Mouse (Mus musculus) myocyte (in vitro differentiated cells): ENCODE results near the gene Bcl2l1.

ENCODE experiments used
- E2F4 ChIP-seq: IDR thresholded peaks from one replicate; pipeline ENCODE4 v1.6.1; 2011; ENCODE audit warnings: mild to moderate bottlenecking, control low read depth, moderate library complexity; ENCODE audit not compliant: insufficient read depth
- MAX ChIP-seq: IDR thresholded peaks from one replicate; pipeline ENCODE4 v1.6.1; 2011; ENCODE audit warnings: low read depth, mild to moderate bottlenecking, control low read depth
- MYOD1 ChIP-seq, 3 experiments: IDR thresholded peaks; one replicate each; pipeline ENCODE4 v1.6.1; 2011; ENCODE audit warnings: control low read depth in 2 of 3, low read depth in 2 of 3, mild to moderate bottlenecking in 2 of 3, moderate library complexity in 1 of 3; ENCODE audit not compliant: insufficient read length in 2 of 3, control insufficient read depth in 1 of 3
- MYOG ChIP-seq, 3 experiments: IDR thresholded peaks; one replicate each; pipeline ENCODE4 v1.6.1; 2011; ENCODE audit warnings: control low read depth in 2 of 3, low read depth in 2 of 3, mild to moderate bottlenecking in 2 of 3; ENCODE audit not compliant: insufficient read length in 2 of 3, control insufficient read depth in 1 of 3, insufficient read depth in 1 of 3
- POLR2A ChIP-seq: IDR thresholded peaks from one replicate; pipeline ENCODE4 v1.6.1; 2011; ENCODE audit warnings: low read depth, mild to moderate bottlenecking, control low read depth, moderate library complexity; ENCODE audit not compliant: insufficient read length
- POLR2AphosphoS2 ChIP-seq: IDR thresholded peaks from one replicate; pipeline ENCODE4 v1.6.1; 2011; ENCODE audit warnings: low read depth, control low read depth; ENCODE audit not compliant: insufficient read length
- REST ChIP-seq: IDR thresholded peaks from one replicate; pipeline ENCODE4 v1.6.1; 2011; ENCODE audit warnings: mild to moderate bottlenecking, control low read depth, moderate library complexity; ENCODE audit not compliant: insufficient read depth, insufficient read length
- SRF ChIP-seq: IDR thresholded peaks from one replicate; pipeline ENCODE4 v1.6.1; 2011; ENCODE audit warnings: low read depth; ENCODE audit not compliant: control insufficient read depth, insufficient read length
- TCF12 ChIP-seq: IDR thresholded peaks from one replicate; pipeline ENCODE4 v1.6.1; 2011; ENCODE audit warnings: mild to moderate bottlenecking, control low read depth; ENCODE audit not compliant: poor library complexity, insufficient read depth, severe bottlenecking
- TCF3 ChIP-seq: IDR thresholded peaks from one replicate; pipeline ENCODE4 v1.6.1; 2011; ENCODE audit warnings: low read depth, control low read depth; ENCODE audit not compliant: insufficient read length
- USF1 ChIP-seq: IDR thresholded peaks from one replicate; pipeline ENCODE4 v1.6.1; 2011; ENCODE audit warnings: low read depth, mild to moderate bottlenecking, control low read depth, moderate library complexity

- TF ChIP-seq POLR2A (no peak), USF1 (no peak), REST (no peak), POLR2AphosphoS2 (no peak), MYOD1 (IDR thresholded peaks at IDR 0.05; ENCODE audit: control insufficient read depth in 1 of 3, insufficient read length in 2 of 3, low read depth in 2 of 3) (no peak), TCF12 (no peak), MAX (no peak), SRF (no peak), E2F4 (no peak), TCF3 (no peak), MYOG (IDR thresholded peaks at IDR 0.05; ENCODE audit: control insufficient read depth in 1 of 3, insufficient read depth in 1 of 3, insufficient read length in 2 of 3, low read depth in 2 of 3) (no peak)
Observed at GRCm38 (mm10) chr2:152757478-152757877, 74.0 kb downstream of the Bcl2l1 start.
